Mouse (Mus musculus) neutrophil, adult 5-6 weeks (primary cell): ENCODE measurements around the gene Olfr765. TPM values are rescaled to one million over a fixed set of nuclear protein-coding genes. Genes with fewer than 3 reads are reported as not detected.
"Not testable (repeated sequence)": the region's sequence is repeated elsewhere in the genome, so short reads cannot be mapped to it uniquely, and the experiment has no call there.

ENCODE experiments used
- ATAC-seq: fragments of 151-379, 151-347 bp; 2 replicates; pipeline ENCODE4 v1.8.0; 2017; ENCODE audit warnings: mild to moderate bottlenecking, moderate TSS enrichment; ENCODE audit not compliant: insufficient number of reproducible peaks, poor library complexity, low FRiP score, severe bottlenecking; ENCODE audit errors: extremely low read depth
- total RNA-seq: library from RNA; stranded (forward); fragments of 200-1000 nt; gene quantifications from 2 replicates; pipeline ENCODE4 v1.2.3, GENCODE M21; 2017

Olfr765 gene
- not detected in 2 replicates for total RNA-seq

DNA sequence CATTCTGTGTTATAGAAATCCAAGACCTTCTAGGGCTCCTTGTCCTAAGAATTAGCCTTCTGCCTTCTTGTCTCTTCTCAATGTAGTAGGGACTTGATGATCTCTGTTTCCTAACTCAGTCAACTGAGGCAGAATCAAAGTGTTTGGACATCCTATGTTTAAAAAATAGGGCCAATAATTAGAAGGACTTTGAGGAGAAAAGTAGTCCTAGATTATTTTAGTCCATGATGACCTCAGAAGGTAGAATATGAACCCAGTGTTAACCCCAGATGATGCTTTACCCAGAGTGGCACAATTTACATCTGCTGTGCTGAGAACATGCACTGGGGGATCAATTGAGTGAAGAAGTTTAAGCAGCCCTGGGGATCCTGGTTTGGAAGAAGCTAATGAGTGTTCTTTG, at the start of gene Olfr765:
Gene Olfr765 (minus strand): TSS at position 101 of the 400 bp plus-strand sequence.
- ATAC-seq = not testable (repeated sequence)

- no peak for ATAC-seq
Observed at GRCm38 (mm10) chr10:129099275-129099674, 49.5 kb upstream of the Olfr765 start, which contains the start of gene Olfr768. TSS of gene Olfr768 (minus strand) at chr10:129099375.

GRCm38 (mm10) chr10:129082810-129083209, 33.0 kb upstream of the Olfr765 start, which contains the start of gene Olfr767:
TSS of gene Olfr767 (minus strand) at chr10:129082910.
- ATAC-seq = not testable (repeated sequence)

- ATAC-seq = no peak
Observed at GRCm38 (mm10) chr10:129068877-129069276, 19.1 kb upstream of the Olfr765 start, which contains the start of gene Olfr766-ps1. TSS of gene Olfr766-ps1 (minus strand) at chr10:129068977.

DNA sequence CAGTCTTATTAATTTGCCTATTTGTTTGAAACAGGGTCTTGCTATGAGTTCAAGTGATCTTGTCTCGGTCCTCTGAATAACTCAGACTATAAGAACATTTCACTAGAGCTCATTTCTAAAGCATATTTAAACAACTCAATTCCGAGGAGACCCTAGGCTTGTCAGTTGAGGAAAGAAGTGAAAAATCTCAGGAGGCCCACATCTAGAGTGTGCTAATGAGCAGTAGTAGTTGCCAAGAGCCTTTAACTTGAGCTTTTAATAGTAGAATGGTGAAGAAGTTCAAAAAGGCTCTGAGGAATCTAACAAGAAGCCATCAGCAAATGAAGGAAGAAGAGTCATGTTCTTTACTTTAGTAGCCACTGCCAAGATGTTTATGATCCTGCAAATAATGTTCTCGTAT, 10.0 kb downstream of the Olfr765 start, which contains the start of gene Olfr764-ps1:
Gene Olfr764-ps1 (minus strand): TSS at position 101 of the 400 bp plus-strand sequence.
- no peak for ATAC-seq

GRCm38 (mm10) chr10:129028343-129028742, 21.5 kb downstream of the Olfr765 start:
- no peak for ATAC-seq

GRCm38 (mm10) chr10:129026018-129026662, 23.7 kb downstream of the Olfr765 start:
- ATAC-seq = 0 out of 2 replicates have a peak, but pooled peaks have one; percentile 30

GRCm38 (mm10) chr10:129023319-129023718, 26.5 kb downstream of the Olfr765 start:
- ATAC-seq = no peak

GRCm38 (mm10) chr10:129014477-129014876, 35.3 kb downstream of the Olfr765 start:
- ATAC-seq = no peak

GRCm38 (mm10) chr10:129011511-129011910, 38.3 kb downstream of the Olfr765 start:
- ATAC-seq = peak; percentile 13; the same call in 1 of the 2 replicates

DNA sequence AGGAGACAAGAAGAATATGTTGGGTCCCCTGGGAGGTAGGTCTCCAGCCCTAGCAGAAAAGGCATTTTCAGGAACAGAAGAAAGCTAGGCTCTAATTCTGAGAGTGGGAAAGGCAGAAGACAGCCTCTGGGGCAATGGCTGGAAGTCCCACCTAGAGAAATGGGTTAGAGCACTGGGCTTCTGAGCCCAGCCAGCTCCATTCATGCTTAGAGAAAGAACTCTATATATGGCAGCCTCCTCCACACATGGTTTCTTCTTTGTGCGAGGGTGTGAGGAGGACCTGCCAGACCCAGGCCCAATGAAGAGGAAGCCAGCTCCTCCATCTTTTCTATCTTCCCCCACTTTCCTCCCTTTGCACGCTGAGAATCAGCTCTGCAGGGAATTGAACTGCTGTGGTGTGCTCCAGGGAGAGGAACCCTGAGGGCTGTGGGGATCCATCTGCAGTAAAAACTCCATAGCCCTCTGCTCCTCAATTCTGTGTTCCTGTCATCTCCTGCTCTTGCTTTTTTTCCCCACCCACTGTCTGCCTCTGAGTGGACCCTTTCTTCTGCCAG, 39.4 kb downstream of the Olfr765 start, which contains the start of gene Olfr763:
Gene Olfr763 (plus strand): TSS at position 504 of the 554 bp plus-strand sequence.
- ATAC-seq = no peak

GRCm38 (mm10) chr10:129004032-129004920, 45.5 kb downstream of the Olfr765 start:
- no peak for ATAC-seq

DNA sequence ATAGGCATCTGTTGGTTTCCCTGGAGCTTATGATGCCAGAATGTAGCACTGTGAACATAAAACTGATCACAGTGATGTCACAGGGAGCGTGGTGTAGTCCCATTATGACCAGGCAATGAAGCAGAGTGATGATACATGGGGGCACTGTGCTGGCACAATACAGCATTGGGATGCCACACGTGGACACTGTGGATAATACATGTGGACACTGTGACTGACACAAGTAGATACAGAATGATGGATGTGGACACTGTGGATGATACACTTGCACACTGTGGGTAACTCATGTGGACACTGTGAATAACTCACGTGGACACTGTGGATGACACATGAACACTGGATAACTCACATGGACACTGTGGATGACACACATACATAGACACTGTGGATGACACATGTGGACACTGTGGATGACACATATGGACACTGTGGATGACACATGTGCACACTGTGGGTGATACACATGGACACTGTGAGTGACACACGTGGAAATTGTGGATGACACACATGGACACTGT, 53.2 kb downstream of the Olfr765 start:
- no peak for ATAC-seq

DNA sequence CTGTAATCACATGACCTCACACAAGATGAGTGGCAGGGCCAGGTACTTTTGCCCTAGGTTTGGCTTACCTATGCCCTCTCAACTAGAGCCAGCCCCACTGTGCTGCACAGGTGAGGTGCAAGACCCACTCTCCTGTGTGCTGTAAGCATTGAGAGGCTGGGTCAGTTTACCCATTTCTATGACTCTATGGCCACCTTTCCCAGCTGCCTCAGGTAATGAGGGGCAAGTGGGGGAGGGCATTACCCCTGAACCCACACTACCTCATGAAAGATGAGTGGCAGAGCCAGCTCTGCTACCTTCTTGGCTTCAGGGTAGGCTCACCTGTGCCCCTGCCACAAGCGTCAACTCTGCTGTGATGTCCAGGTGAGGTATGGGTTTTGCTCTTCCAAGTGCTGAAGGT, 54.0 kb downstream of the Olfr765 start:
- ATAC-seq = no peak

Other genes with a start within 250 kb of the Olfr765 start
- 77.7 and 87.9 TPM in 2 replicates for gene Dnajc14, start 245.9 kb downstream of the Olfr765 start, total RNA-seq
- gene Tmem198b, start 245.6 kb downstream of the Olfr765 start, total RNA-seq = 7.9 and 8.0 TPM in 2 replicates
- 77.9 and 106 TPM in 2 replicates for gene Sarnp, start 232.7 kb downstream of the Olfr765 start, total RNA-seq
- gene Ormdl2, start 228.4 kb downstream of the Olfr765 start, total RNA-seq = 20.0 TPM in 2 replicates
- gene Gdf11, start 158.3 kb downstream of the Olfr765 start, total RNA-seq = 19.9 and 22.1 TPM in 2 replicates
- 22.8 and 30.5 TPM in 2 replicates for gene Cd63, start 149.0 kb downstream of the Olfr765 start, total RNA-seq
- 7.4 and 9.5 TPM in 2 replicates for gene Rdh5, start 127.1 kb downstream of the Olfr765 start, total RNA-seq
- 58.3 and 85.6 TPM in 2 replicates for gene Bloc1s1, start 126.0 kb downstream of the Olfr765 start, total RNA-seq
- 0.25 and 0.35 TPM in 2 replicates for gene Itga7, start 116.2 kb downstream of the Olfr765 start, total RNA-seq
- not detected in 2 replicates for gene Mettl7b, start 89.0 kb downstream of the Olfr765 start, total RNA-seq
- 0.12 TPM in 1 of 2 replicates, not detected in the other for gene Olfr9, start 60.6 kb downstream of the Olfr765 start, total RNA-seq
- not detected in 2 replicates for gene Olfr763, start 39.2 kb downstream of the Olfr765 start, total RNA-seq
- gene Olfr764-ps1, start 10.1 kb downstream of the Olfr765 start, total RNA-seq = not detected in 2 replicates
- not detected in 2 replicates for gene Olfr766-ps1, start 19.0 kb upstream of the Olfr765 start, total RNA-seq
- 0.12 TPM in 1 of 2 replicates, not detected in the other for gene Olfr767, start 32.9 kb upstream of the Olfr765 start, total RNA-seq
- gene Olfr768, start 49.4 kb upstream of the Olfr765 start, total RNA-seq = not detected in 2 replicates
- gene Olfr769, start 67.9 kb upstream of the Olfr765 start, total RNA-seq = not detected in 2 replicates
- gene Olfr770, start 89.0 kb upstream of the Olfr765 start, total RNA-seq = not detected in 2 replicates
- gene Olfr771, start 114.8 kb upstream of the Olfr765 start, total RNA-seq = not detected in 2 replicates
- not detected in 2 replicates for gene Olfr772, start 127.9 kb upstream of the Olfr765 start, total RNA-seq
- gene Olfr773, start 137.4 kb upstream of the Olfr765 start, total RNA-seq = not detected in 2 replicates
- gene Olfr774, start 186.2 kb upstream of the Olfr765 start, total RNA-seq = 0.93 TPM in 1 of 2 replicates, not detected in the other
- not detected in 2 replicates for gene Olfr775, start 198.4 kb upstream of the Olfr765 start, total RNA-seq
- gene Olfr776, start 209.1 kb upstream of the Olfr765 start, total RNA-seq = not detected in 2 replicates
- not detected in 2 replicates for gene Olfr777, start 221.5 kb upstream of the Olfr765 start, total RNA-seq